Mouse (Mus musculus) forebrain, postnatal 0 days (tissue): ENCODE measurements at regions not wholly inside any gene's neighbourhood (a gene's known extent, or its start where the extent isn't known, plus 50 kb on each side); places are given as distances from the start of the nearest gene placed in this dataset.
A peak's percentile ranks its signal among the peaks of the same experiment; 100 is the strongest.

Source experiments
- ATAC-seq: fragments of 200-750 bp; cut with Nextera tagmentation; 2 replicates; pipeline ENCODE4 v1.8.0; 2017; ENCODE audit warnings: mild to moderate bottlenecking, moderate library complexity
- DNase-seq: peaks from one replicate; pipeline ENCODE4 v3.0.0-alpha.2; 2015
- H3K27ac ChIP-seq: fragments of 300-500 bp; sonication (generic); 2 replicates; pipeline ENCODE4 v1.5.1; 2014; ENCODE audit warnings: low read depth, mild to moderate bottlenecking, antibody characterized with exemption, low read length, moderate library complexity, mixed read lengths
- H3K27me3 ChIP-seq: fragments of 300-500 bp; sonication (generic); 2 replicates; pipeline ENCODE4 v1.6.1; 2014; ENCODE audit warnings: mild to moderate bottlenecking, low read length, mixed read lengths; ENCODE audit not compliant: insufficient read depth
- H3K36me3 ChIP-seq: fragments of 300-500 bp; sonication (generic); 2 replicates; pipeline ENCODE4 v1.6.1; 2014; ENCODE audit warnings: mild to moderate bottlenecking, moderate library complexity; ENCODE audit not compliant: insufficient read depth
- H3K4me1 ChIP-seq: fragments of 300-500 bp; sonication (generic); 2 replicates; pipeline ENCODE4 v1.6.1; 2014; ENCODE audit warnings: antibody characterized with exemption; ENCODE audit not compliant: insufficient read depth
- H3K4me2 ChIP-seq: fragments of 300-500 bp; sonication (generic); 2 replicates; pipeline ENCODE4 v1.6.1; 2014; ENCODE audit warnings: low read depth, mild to moderate bottlenecking, moderate library complexity
- H3K4me3 ChIP-seq: fragments of 300-500 bp; sonication (generic); 2 replicates; pipeline ENCODE4 v1.5.1; 2014; ENCODE audit warnings: low read depth, low read length, mixed read lengths
- H3K9ac ChIP-seq: fragments of 300-500 bp; sonication (generic); 2 replicates; pipeline ENCODE4 v1.6.1; 2014; ENCODE audit warnings: mild to moderate bottlenecking
- H3K9me3 ChIP-seq: fragments of 300-500 bp; sonication (generic); 2 replicates; pipeline ENCODE4 v1.6.1; 2016; ENCODE audit warnings: low read length
- CTCF ChIP-seq: sonication (generic); IDR thresholded peaks from 2 replicates; pipeline ENCODE4 v1.5.1; 2016; ENCODE audit warnings: antibody characterized with exemption, control low read depth, low read depth
- WGBS: fragments of 180-500 bp; shearing (Covaris S2); extraction: QIAGEN DNeasy Blood & Tissue Kit; methylation state at CpG from one replicate; pipeline ENCODE4 v1.1.7; 2014; 5-methylcytosine and 5-hydroxymethylcytosine counted together

DNA sequence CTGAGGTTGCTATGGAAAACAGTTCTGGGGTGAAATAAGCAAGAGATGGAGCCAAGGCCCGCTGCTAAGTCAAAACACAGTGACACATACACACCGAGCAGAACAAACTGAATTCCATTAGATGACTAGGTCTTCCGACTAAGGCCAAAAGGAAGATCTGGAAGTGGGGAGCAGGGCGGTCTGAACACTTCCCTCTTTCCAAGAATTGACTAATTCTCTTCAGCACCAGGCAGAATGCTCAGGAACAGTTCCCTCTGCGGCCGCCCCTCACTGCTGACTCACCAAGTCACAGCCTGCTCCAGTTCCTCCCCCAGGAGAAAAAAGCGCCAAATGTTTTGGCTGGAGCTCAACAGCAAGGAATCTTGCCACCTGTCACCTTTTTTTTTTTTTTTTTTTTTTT is 328.9 kb upstream of the Trib2 start:
- TF ChIP-seq CTCF = no peak
- no peak for ATAC-seq
- Histone ChIP-seq H3K4me1 (no peaks in the 10 kb centered on the region), H3K4me3 (no peak overlapping the region), H3K4me2 (no peak overlapping the region), H3K27ac (no peak overlapping the region), H3K9ac (no peak overlapping the region), H3K9me3 (no peaks in the 10 kb centered on the region), H3K36me3 (no peaks in the 10 kb centered on the region), H3K27me3 (no peaks in the 10 kb centered on the region)
- DNase-seq = no peak
- 75% methylated on average over 7 of the region's 7 CpGs for WGBS

DNA sequence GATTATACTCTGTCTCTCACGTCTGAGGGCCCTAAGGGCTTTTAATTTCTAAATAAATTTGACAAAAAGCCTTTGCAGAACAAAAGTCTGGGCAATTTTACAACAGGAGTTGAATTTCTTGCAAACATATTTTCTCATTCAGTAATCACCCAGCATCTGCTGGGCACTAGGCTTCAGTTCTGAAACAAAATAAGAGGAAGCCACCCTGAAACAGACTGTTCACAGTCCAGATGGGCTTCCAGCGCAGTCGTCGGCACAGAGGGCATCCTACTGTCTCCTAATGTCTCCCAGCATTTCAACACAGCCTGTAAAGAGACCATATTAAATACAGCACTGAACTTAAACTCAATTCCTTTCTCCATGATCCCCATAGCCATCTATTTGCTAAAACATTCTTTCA is 324.5 kb upstream of the Trib2 start:
- H3K27ac ChIP-seq = no peak overlapping the region
- ATAC-seq (no peak), DNase-seq (no peak)
- no peak overlapping the region for H3K4me3 ChIP-seq
- H3K4me2 ChIP-seq = no peak overlapping the region
- no peaks in the 10 kb centered on the region for H3K9me3 ChIP-seq
- 40% methylated on average over 4 of the region's 4 CpGs for WGBS
- no peaks in the 10 kb centered on the region for H3K27me3 ChIP-seq
- H3K9ac ChIP-seq = no peak overlapping the region
- no peaks in the 10 kb centered on the region for H3K36me3 ChIP-seq
- no peak for TF ChIP-seq CTCF
- H3K4me1 ChIP-seq = no peaks in the 10 kb centered on the region

DNA sequence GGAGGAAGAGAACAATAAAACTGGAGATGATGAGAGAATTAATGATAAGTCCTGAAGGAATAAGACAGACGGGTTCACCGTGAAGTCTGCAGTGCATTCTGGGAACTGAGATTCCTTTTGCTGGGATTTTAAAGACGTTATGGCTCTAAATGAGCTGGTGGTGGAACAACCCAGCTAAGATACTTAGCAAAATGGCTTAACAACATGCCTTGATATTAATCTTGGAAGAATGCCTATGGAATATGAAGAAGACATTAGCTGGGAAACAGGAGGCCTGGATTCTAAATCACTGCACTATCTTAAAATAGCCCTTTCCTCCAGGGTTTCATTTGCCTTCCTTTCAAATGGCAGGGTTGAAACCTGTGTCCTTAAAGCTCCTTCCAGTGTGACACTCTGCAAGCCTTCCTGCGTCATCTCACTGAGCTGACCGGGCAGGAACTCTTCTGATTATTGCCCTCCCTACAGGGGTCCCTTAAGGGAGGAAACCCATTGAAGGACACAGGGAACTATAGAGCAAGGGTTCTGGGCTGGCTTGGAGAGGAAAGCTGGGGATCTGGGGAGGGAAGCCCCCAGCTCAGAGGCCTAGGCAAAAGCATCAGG is 323.9 kb upstream of the Trib2 start:
- Histone ChIP-seq H3K4me1 (no peaks in the 10 kb centered on the region), H3K9me3 (no peaks in the 10 kb centered on the region), H3K27ac (no peak overlapping the region), H3K9ac (no peak overlapping the region), H3K36me3 (no peaks in the 10 kb centered on the region), H3K4me2 (no peak overlapping the region), H3K27me3 (no peaks in the 10 kb centered on the region), H3K4me3 (no peak overlapping the region)
- TF ChIP-seq CTCF = no peak
- ATAC-seq (no peak), DNase-seq (no peak)
- WGBS = 69% methylated on average over 5 of the region's 5 CpGs

DNA sequence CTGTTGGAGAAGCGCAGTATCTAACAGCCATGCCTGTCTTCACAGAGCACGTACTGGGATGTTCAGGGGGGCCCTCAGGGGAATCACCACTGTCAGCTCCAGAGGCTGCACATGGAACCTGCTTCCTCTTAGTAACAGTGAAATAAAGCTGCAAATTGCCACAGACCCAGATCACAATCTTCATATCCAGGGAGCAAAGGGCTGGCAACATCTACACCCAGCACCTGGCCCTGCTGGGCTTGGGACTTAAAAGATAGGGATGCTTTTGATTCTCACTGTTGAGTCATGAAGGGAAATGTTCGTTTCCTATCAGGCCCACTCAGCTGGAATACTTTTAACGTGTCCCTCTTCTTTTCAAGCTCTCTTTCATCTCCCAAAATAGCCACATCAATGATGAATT is 322.4 kb upstream of the Trib2 start:
- Histone ChIP-seq H3K4me3 (no peak overlapping the region), H3K4me1 (no peaks in the 10 kb centered on the region), H3K36me3 (no peaks in the 10 kb centered on the region), H3K9ac (no peak overlapping the region), H3K27ac (no peak overlapping the region), H3K9me3 (no peaks in the 10 kb centered on the region), H3K4me2 (no peak overlapping the region), H3K27me3 (no peaks in the 10 kb centered on the region)
- ATAC-seq = no peak
- TF ChIP-seq CTCF = no peak
- no peak for DNase-seq
- 53% methylated on average over 4 of the region's 4 CpGs for WGBS

DNA sequence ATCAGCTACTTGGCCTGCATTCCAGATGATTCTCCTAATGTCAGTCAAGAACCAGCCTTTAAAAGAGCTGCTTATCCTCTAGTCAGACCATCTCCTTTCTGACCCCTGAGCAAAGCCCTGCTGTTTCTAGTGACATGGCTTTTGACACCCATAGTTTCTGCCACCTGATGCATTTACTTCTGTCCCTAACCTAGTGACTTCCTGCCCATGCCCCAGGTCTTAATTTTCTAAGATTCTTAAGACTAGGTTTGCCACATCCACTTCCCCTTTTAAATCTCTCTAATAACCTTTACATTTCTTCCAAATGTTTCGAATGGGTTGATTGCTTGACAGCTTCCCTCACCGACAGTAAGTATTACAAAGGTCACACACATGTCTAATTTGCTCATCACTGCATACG is 321.1 kb upstream of the Trib2 start:
- no peak for DNase-seq
- Histone ChIP-seq H3K9me3 (no peaks in the 10 kb centered on the region), H3K4me1 (no peaks in the 10 kb centered on the region), H3K4me2 (no peak overlapping the region), H3K27ac (no peak overlapping the region), H3K36me3 (no peaks in the 10 kb centered on the region), H3K27me3 (no peaks in the 10 kb centered on the region), H3K9ac (no peak overlapping the region), H3K4me3 (no peak overlapping the region)
- TF ChIP-seq CTCF = no peak
- no peak for ATAC-seq
- 84% methylated on average over 3 of the region's 3 CpGs for WGBS

DNA sequence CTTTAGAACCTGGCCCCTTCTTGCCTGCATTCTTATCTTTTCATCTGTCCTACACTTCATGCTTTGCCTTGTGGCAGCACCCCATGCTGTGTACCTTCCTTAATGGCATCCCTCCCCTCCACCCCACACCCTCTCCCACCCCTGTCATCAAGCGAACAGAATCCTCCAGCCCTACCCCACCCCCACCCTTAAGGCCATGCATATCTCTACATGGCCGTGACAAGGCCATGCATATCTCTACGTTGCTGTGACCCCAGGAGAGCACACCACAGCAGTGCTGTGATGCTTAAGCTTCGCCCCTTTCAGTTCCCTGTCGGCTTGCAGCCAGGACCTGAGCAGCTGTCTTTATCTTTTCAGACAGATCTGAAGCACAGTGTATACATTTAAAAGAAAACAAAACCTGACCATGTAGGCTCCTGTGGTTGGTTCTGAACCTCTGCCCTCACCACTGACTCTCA is 319.5 kb upstream of the Trib2 start:
- whole genome bisulfite sequencing = 27% methylated on average over 5 of the region's 5 CpGs
- no peaks in the 10 kb centered on the region for H3K36me3 ChIP-seq
- no peak for DNase-seq
- H3K27me3 ChIP-seq = no peaks in the 10 kb centered on the region
- no peak for TF ChIP-seq CTCF
- no peak overlapping the region for H3K4me3 ChIP-seq
- no peaks in the 10 kb centered on the region for H3K9me3 ChIP-seq
- H3K4me2 ChIP-seq = no peak overlapping the region
- no peak overlapping the region for H3K27ac ChIP-seq
- no peak for ATAC-seq
- no peak overlapping the region for H3K9ac ChIP-seq
- no peaks in the 10 kb centered on the region for H3K4me1 ChIP-seq

DNA sequence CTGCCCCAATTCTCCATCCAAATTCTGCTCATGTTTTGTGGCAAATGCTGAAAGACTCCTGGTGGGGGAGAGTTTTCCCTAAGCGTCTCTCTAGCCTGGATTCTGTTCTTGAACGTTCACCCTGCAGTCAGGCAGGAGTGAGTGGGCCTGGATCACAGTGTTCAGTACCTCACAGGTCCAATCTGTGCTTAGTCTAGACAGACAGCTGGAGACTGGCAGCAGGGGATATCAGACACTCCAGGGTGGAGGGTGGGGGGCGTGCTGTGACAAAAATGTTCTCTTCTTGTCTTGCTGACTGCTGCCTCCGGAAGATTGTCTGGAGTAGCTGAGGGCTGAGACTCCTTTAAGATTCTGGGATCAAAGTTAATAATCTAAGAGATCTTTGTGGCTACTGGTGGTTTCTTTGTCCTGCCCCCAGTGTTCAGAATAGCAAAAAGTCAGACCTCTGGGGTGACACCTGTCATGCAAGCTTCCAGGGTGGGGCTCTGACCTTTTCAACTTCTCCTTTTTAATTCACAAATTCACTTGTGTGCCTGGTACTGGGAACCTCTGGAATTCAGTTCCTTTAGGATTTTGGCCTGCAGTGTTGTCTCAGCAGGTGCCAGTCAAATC is 319.0 kb upstream of the Trib2 start:
- no peaks in the 10 kb centered on the region for H3K36me3 ChIP-seq
- no peak overlapping the region for H3K9ac ChIP-seq
- no peak overlapping the region for H3K4me2 ChIP-seq
- ATAC-seq (0 out of 2 replicates have a peak, but pooled peaks have one; percentile 42), DNase-seq (no peak)
- no peaks in the 10 kb centered on the region for H3K27me3 ChIP-seq
- H3K27ac ChIP-seq = no peak overlapping the region
- TF ChIP-seq CTCF = no peak
- 38% methylated on average over 4 of the region's 4 CpGs for WGBS
- H3K9me3 ChIP-seq = no peaks in the 10 kb centered on the region
- H3K4me3 ChIP-seq = no peak overlapping the region
- H3K4me1 ChIP-seq = no peaks in the 10 kb centered on the region
